Mouse (Mus musculus): ENCODE results near the gene Card14. TPM values are rescaled to one million over a fixed set of nuclear protein-coding genes. Genes with fewer than 3 reads are reported as not detected.

The Card14 gene
- polyA plus RNA-seq, 1 experiment, result 2.3 TPM

Other genes with a start within 250 kb of the Card14 start
- gene Cbx4, start 221.5 kb upstream of the Card14 start, polyA plus RNA-seq (2012; rRNA removed), result 13.2 and 13.3 TPM in 2 replicates
- 10.5 and 10.6 TPM in 2 replicates for gene Tbc1d16, start 79.3 kb upstream of the Card14 start, polyA plus RNA-seq (2012; rRNA removed)
- gene Ccdc40, start 79.2 kb upstream of the Card14 start, polyA plus RNA-seq (2012; rRNA removed), result 2.0 and 4.1 TPM in 2 replicates
- gene Gaa, start 39.9 kb upstream of the Card14 start, polyA plus RNA-seq (2012; rRNA removed), result 161 and 193 TPM in 2 replicates
- gene Eif4a3, start 7.7 kb upstream of the Card14 start, polyA plus RNA-seq (2012; rRNA removed), result 104 and 113 TPM in 2 replicates
- gene Sgsh, start 47.8 kb downstream of the Card14 start, polyA plus RNA-seq (2012; rRNA removed), result 33.4 and 34.8 TPM in 2 replicates
- gene Slc26a11, start 47.8 kb downstream of the Card14 start, polyA plus RNA-seq (2012; rRNA removed), result 19.6 and 21.2 TPM in 2 replicates
- 21.2 and 24.2 TPM in 2 replicates for gene Rnf213, start 85.3 kb downstream of the Card14 start, polyA plus RNA-seq (2012; rRNA removed)
- 18.3 TPM in 2 replicates for gene Endov, start 183.6 kb downstream of the Card14 start, polyA plus RNA-seq (2012; rRNA removed)
- gene Nptx1, start 240.0 kb downstream of the Card14 start, polyA plus RNA-seq (2012; rRNA removed), result 7.8 and 14.4 TPM in 2 replicates

Measured in gonadal fat pad, adult 2 months (tissue).